In genomic region chr8:122336251-122336910, GRCm38 (mm10) we compare ENCODE assay signal across 7 mouse cellular contexts. TPM values are rescaled to one million over a fixed set of nuclear protein-coding genes. Genes with fewer than 3 reads are reported as not detected.
DNase-seq lines count a peak whose midpoint lies in the region; ATAC-seq lines count a peak whose summit lies in the region.

No protein-coding gene starts in this region.

- H3K9me3 ChIP-seq in embryonic facial prominence, embryonic 10.5 days: no peaks in the 10 kb centered on the region
- H3K9me3 ChIP-seq in intestine, embryonic 15.5 days: no peaks in the 10 kb centered on the region
- peaks cover 32% of the 10 kb centered on the region for H3K9me3 ChIP-seq in liver, embryonic 16.5 days (replicated peaks; ENCODE audit: control insufficient read depth, low read length)

- H3K27ac ChIP-seq in embryonic facial prominence, embryonic 10.5 days (replicated peaks): peak overlapping the region; percentile 37; the same call in 1 of the 2 replicates
- no peak overlapping the region for H3K27ac ChIP-seq in intestine, embryonic 15.5 days
- H3K27ac ChIP-seq in liver, embryonic 16.5 days (ENCODE audit: low read length): no peak overlapping the region

- peaks cover 30% of the 10 kb centered on the region for H3K4me1 ChIP-seq in embryonic facial prominence, embryonic 10.5 days
- H3K4me1 ChIP-seq in intestine, embryonic 15.5 days (replicated peaks): peaks cover 9% of the 10 kb centered on the region
- peaks cover 14% of the 10 kb centered on the region for H3K4me1 ChIP-seq in liver, embryonic 16.5 days (ENCODE audit: control insufficient read depth, low read depth, low read length)

- WGBS in embryonic facial prominence, embryonic 10.5 days: 1% methylated on average over 81 of the region's 81 CpGs
- 31% methylated on average over 81 of the region's 81 CpGs for WGBS in intestine, embryonic 15.5 days
- WGBS in liver, embryonic 16.5 days (ENCODE audit: insufficient replicate concordance): 77% methylated on average over 78 of the region's 81 CpGs

- DNase-seq in right cerebral cortex, adult 18-20 months: peak; percentile 66
- no peak for DNase-seq in right cerebral cortex, postnatal 36 days (ENCODE audit: low spot score in 2 of 2)
- DNase-seq in embryonic facial prominence, embryonic 10.5 days (ENCODE audit: low spot score): peak; percentile 85
- peak; percentile 77 for DNase-seq in retina, embryonic 14.5 days (ENCODE audit: low spot score)

- H3K4me2 ChIP-seq in intestine, embryonic 15.5 days (replicated peaks): peak overlapping the region; percentile 89
- H3K4me2 ChIP-seq in liver, embryonic 16.5 days (ENCODE audit: low read depth, low read length): peak overlapping the region; percentile 1; the same call in 1 of the 2 replicates

- peaks cover 41% of the 10 kb centered on the region for H3K36me3 ChIP-seq in embryonic facial prominence, embryonic 10.5 days (replicated peaks)
- peaks cover 39% of the 10 kb centered on the region for H3K36me3 ChIP-seq in intestine, embryonic 15.5 days
- H3K36me3 ChIP-seq in liver, embryonic 16.5 days (ENCODE audit: control insufficient read depth, insufficient read depth): peaks cover 70% of the 10 kb centered on the region

- peaks cover 95% of the 10 kb centered on the region for H3K27me3 ChIP-seq in embryonic facial prominence, embryonic 10.5 days (replicated peaks; ENCODE audit: low read depth, poor library complexity, severe bottlenecking)
- peaks cover 25% of the 10 kb centered on the region for H3K27me3 ChIP-seq in intestine, embryonic 15.5 days (replicated peaks)
- H3K27me3 ChIP-seq in liver, embryonic 16.5 days (ENCODE audit: control insufficient read depth, insufficient read depth, low read depth, low read length): no peaks in the 10 kb centered on the region

- H3K4me3 ChIP-seq in embryonic facial prominence, embryonic 10.5 days: peak overlapping the region; percentile 73
- peak overlapping the region; percentile 48 for H3K4me3 ChIP-seq in intestine, embryonic 15.5 days (replicated peaks)
- H3K4me3 ChIP-seq in liver, embryonic 16.5 days (ENCODE audit: low read depth, low read length): peak overlapping the region; percentile 21; the same call in 1 of the 2 replicates

- H3K9ac ChIP-seq in intestine, embryonic 15.5 days: 0 out of 2 replicates have a peak overlapping the region, but pooled peaks have one; percentile 34
- no peak overlapping the region for H3K9ac ChIP-seq in liver, embryonic 16.5 days (ENCODE audit: low read depth, low read length)

- peak; percentile 50 for ATAC-seq in intestine, embryonic 15.5 days
- ATAC-seq in liver, embryonic 16.5 days (ENCODE audit: low read depth): no peak
- ATAC-seq in megakaryocyte, adult 5-6 weeks (ENCODE audit: poor library complexity, severe bottlenecking): no peak

RNA-seq across cellular contexts. Expression of gene Trhr2, which starts 24.2 kb away (rescaled TPM):
- polyA plus RNA-seq in embryonic facial prominence, embryonic 10.5 days (2016; fragmentation: Nextera tagmentation; extraction: Ambion mirVana): not detected in 2 replicates
- not detected in 2 replicates for polyA plus RNA-seq in intestine, embryonic 15.5 days (2015; fragmentation: Nextera tagmentation; extraction: Ambion mirVana)
- not detected in 2 replicates for polyA plus RNA-seq in liver, embryonic 16.5 days (2015; fragmentation: Nextera tagmentation; extraction: Ambion mirVana)
- total RNA-seq in megakaryocyte, adult 5-6 weeks (2015): not detected in 2 replicates
- not detected in 2 replicates for total RNA-seq in megakaryocyte, adult 5-6 weeks (2017)

RNA-seq across cellular contexts. Expression of gene Zc3h18, which starts 40.0 kb away (rescaled TPM):
- 81.8 and 82.5 TPM in 2 replicates for polyA plus RNA-seq in embryonic facial prominence, embryonic 10.5 days (2016; fragmentation: Nextera tagmentation; extraction: Ambion mirVana)
- 53.9 and 54.0 TPM in 2 replicates for polyA plus RNA-seq in intestine, embryonic 15.5 days (2015; fragmentation: Nextera tagmentation; extraction: Ambion mirVana)
- 17.8 and 19.0 TPM in 2 replicates for polyA plus RNA-seq in liver, embryonic 16.5 days (2015; fragmentation: Nextera tagmentation; extraction: Ambion mirVana)
- 19.6 and 22.0 TPM in 2 replicates for total RNA-seq in megakaryocyte, adult 5-6 weeks (2015)
- total RNA-seq in megakaryocyte, adult 5-6 weeks (2017): 50.2 and 63.1 TPM in 2 replicates

RNA-seq across cellular contexts. Expression of gene Zfpm1, which starts 54.4 kb away (rescaled TPM):
- polyA plus RNA-seq in embryonic facial prominence, embryonic 10.5 days (2016; fragmentation: Nextera tagmentation; extraction: Ambion mirVana): 1.5 and 2.0 TPM in 2 replicates
- 4.9 and 5.2 TPM in 2 replicates for polyA plus RNA-seq in intestine, embryonic 15.5 days (2015; fragmentation: Nextera tagmentation; extraction: Ambion mirVana)
- 6.8 and 8.1 TPM in 2 replicates for polyA plus RNA-seq in liver, embryonic 16.5 days (2015; fragmentation: Nextera tagmentation; extraction: Ambion mirVana)
- 4.3 and 4.5 TPM in 2 replicates for total RNA-seq in megakaryocyte, adult 5-6 weeks (2015)
- 4.8 and 5.6 TPM in 2 replicates for total RNA-seq in megakaryocyte, adult 5-6 weeks (2017)

Comparison
In these comparisons a context has a peak if more than half of its experiments do, and no peak if none do; other contexts are left out.
1. DNase-seq: peak in right cerebral cortex, adult 18-20 months (single experiment), embryonic facial prominence, embryonic 10.5 days (single experiment) and retina, embryonic 14.5 days (single experiment); none in right cerebral cortex, postnatal 36 days (0 of 2).
2. H3K4me3 ChIP-seq: peak in every context shown above with its lines; median percentile 73 in embryonic facial prominence, embryonic 10.5 days; 48 in intestine, embryonic 15.5 days; 21 in liver, embryonic 16.5 days.